ENCODE assay signal across 8 mouse cellular contexts in genomic region chr3:103020249-103020942, GRCm38 (mm10). TPM values are rescaled to one million over a fixed set of nuclear protein-coding genes. Genes with fewer than 3 reads are reported as not detected.
DNase-seq lines count a peak whose midpoint lies in the region; ATAC-seq and TF ChIP-seq lines count a peak whose summit lies in the region.

Csde1 (plus strand) TSS chr3:103020426.

- no peak for TF ChIP-seq CTCF in cortical plate, adult 2 months (IDR thresholded peaks at IDR 0.05; ENCODE audit: extremely low read depth, insufficient read depth, low read length)

- H3K36me3 ChIP-seq in megakaryocyte, embryonic 14.5 days (replicated peaks; ENCODE audit: low read length): peaks cover 14% of the 10 kb centered on the region

- TF ChIP-seq POLR2A in cortical plate, adult 2 months (IDR thresholded peaks at IDR 0.05; ENCODE audit: extremely low read depth, insufficient read depth, low read length): peak; percentile 93

- no peaks in the 10 kb centered on the region for H3K27me3 ChIP-seq in megakaryocyte, embryonic 14.5 days (replicated peaks)

- DNase-seq in gastrocnemius, adult 8-10 months (ENCODE audit: low spot score in 2 of 2): peak; percentile 97 to 98
- peak; percentile 90 for DNase-seq in hindlimb bud, embryonic 11.5 days (ENCODE audit: extremely low spot score, low read depth, low spot score)
- DNase-seq in left cerebral cortex, adult 8-10 months (ENCODE audit: low spot score in 2 of 2): peak; percentile 92 to 97
- DNase-seq in right cerebral cortex, postnatal 10 days (ENCODE audit: low spot score in 2 of 2): peak; percentile 98
- peak; percentile 94 for DNase-seq in urinary bladder, postnatal 25 days (ENCODE audit: low spot score)

- ATAC-seq in activated CD4-positive, CD25-positive, alpha-beta regulatory T cell, adult 4 months: peak; percentile 87

- H3K4me1 ChIP-seq in cortical plate, adult 2 months (ENCODE audit: control insufficient read depth, insufficient read depth, low read length): no peaks in the 10 kb centered on the region
- H3K4me1 ChIP-seq in megakaryocyte, embryonic 14.5 days: peaks cover 63% of the 10 kb centered on the region

- H3K9me3 ChIP-seq in megakaryocyte, embryonic 14.5 days: no peaks in the 10 kb centered on the region

- peak within 1 kb of the TSS; percentile 78 for H3K4me3 ChIP-seq in cortical plate, adult 2 months (ENCODE audit: insufficient read depth, low read length)
- H3K4me3 ChIP-seq in megakaryocyte, embryonic 14.5 days (replicated peaks): peak within 1 kb of the TSS; percentile 98

- peak within 1 kb of the TSS; percentile 93 for H3K27ac ChIP-seq in cortical plate, adult 2 months (ENCODE audit: insufficient read depth, low read length)

RNA-seq across cellular contexts. Expression of gene Csde1, which starts in this region (rescaled TPM):
- polyA plus RNA-seq in activated CD4-positive, CD25-positive, alpha-beta regulatory T cell, adult 4 months (2017; shearing (Covaris generic)): 100 to 1,000 TPM; 512 to 583 TPM
- 70.7 and 74.2 TPM in 2 replicates for polyA plus RNA-seq in cortical plate, adult 2 months (2012; rRNA removed)
- total RNA-seq in gastrocnemius, adult 8-10 months (2022): 1,000 to 10,000 TPM; 1,070 to 1,406 (median 1,168) TPM
- 100 to 1,000 TPM; 242 to 273 (median 261) TPM for total RNA-seq in left cerebral cortex, adult 8-10 months (2022)
- polyA plus RNA-seq in megakaryocyte, embryonic 14.5 days (2012; ENCODE audit: insufficient read depth, low replicate concordance): 1.1 and 6.2 TPM in 2 replicates

Comparison
In these comparisons a context has a peak if more than half of its experiments do, and no peak if none do; other contexts are left out.
1. Peak in every context shown above with its lines: DNase-seq, ATAC-seq, H3K4me3 ChIP-seq and H3K27ac ChIP-seq.